Mouse (Mus musculus): Measurements from ENCODE around the gene Rab27a. TPM values are rescaled to one million over a fixed set of nuclear protein-coding genes. Genes with fewer than 3 reads are reported as not detected.
A peak's percentile ranks its signal among the peaks of the same experiment; 100 is the strongest.

Gene Rab27a
- polyA plus RNA-seq, 1 experiment from 2014 or later, result 2.9 TPM

DNA sequence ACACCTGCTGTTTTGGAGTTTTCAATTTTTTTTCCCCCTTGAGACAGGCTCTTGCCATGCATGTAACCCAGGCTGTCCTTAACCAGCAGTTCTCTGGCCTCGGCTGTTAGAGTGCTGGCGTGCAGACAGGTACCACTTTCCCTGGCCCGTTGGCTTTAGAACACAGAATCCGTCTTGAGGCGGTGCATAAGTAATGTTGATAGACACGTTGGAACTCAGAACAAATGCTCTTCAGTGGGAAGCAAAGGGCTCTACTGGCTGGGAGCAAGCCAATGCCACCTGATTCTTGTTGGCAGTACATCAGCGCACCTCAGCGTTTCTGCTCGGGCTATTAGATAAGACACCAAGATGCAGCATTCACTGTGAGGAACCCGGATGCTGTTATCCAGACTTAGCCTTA lies 24.8 kb upstream of the Rab27a start:
- no peak overlapping the region for H3K4me2 ChIP-seq (replicated peaks)
- H3K36me3 ChIP-seq, result peaks cover 64% of the 10 kb centered on the region
- ATAC-seq (ENCODE audit: low FRiP score), result no peak
- H3K27ac ChIP-seq, result no peak overlapping the region
- no peak overlapping the region for H3K9ac ChIP-seq
- no peaks in the 10 kb centered on the region for H3K9me3 ChIP-seq (replicated peaks)
- WGBS, result 93% methylated on average over 10 of the region's 10 CpGs
- H3K27me3 ChIP-seq, result no peaks in the 10 kb centered on the region
- no peaks in the 10 kb centered on the region for H3K4me1 ChIP-seq
- no peak overlapping the region for H3K4me3 ChIP-seq

- H3K36me3 ChIP-seq, result peaks cover 58% of the 10 kb centered on the region
- H3K4me1 ChIP-seq, result no peaks in the 10 kb centered on the region
- no peaks in the 10 kb centered on the region for H3K27me3 ChIP-seq
- no peak overlapping the region for H3K9ac ChIP-seq
- WGBS, result 92% methylated on average over 5 of the region's 5 CpGs
- H3K4me2 ChIP-seq (replicated peaks), result no peak overlapping the region
- no peak for ATAC-seq (ENCODE audit: low FRiP score)
- no peaks in the 10 kb centered on the region for H3K9me3 ChIP-seq (replicated peaks)
- H3K27ac ChIP-seq, result no peak overlapping the region
- no peak overlapping the region for H3K4me3 ChIP-seq
Observed at GRCm38 (mm10) chr9:73020566-73021097, 24.0 kb upstream of the Rab27a start.

- Histone ChIP-seq H3K27me3 (no peaks in the 10 kb centered on the region), H3K4me3 (no peak overlapping the region), H3K4me1 (0 out of 2 replicates have a peak, but pooled peaks cover 5% of the 10 kb centered on the region), H3K27ac (no peak overlapping the region), H3K36me3 (peaks cover 26% of the 10 kb centered on the region), H3K9me3 (replicated peaks) (no peaks in the 10 kb centered on the region), H3K9ac (no peak overlapping the region), H3K4me2 (replicated peaks) (peak overlapping the region; percentile 21)
- peak; percentile 77 for ATAC-seq (ENCODE audit: low FRiP score)
- WGBS, result 24% methylated on average over 16 of the region's 17 CpGs
Observed at GRCm38 (mm10) chr9:73025818-73026636, 18.6 kb upstream of the Rab27a start.

DNA sequence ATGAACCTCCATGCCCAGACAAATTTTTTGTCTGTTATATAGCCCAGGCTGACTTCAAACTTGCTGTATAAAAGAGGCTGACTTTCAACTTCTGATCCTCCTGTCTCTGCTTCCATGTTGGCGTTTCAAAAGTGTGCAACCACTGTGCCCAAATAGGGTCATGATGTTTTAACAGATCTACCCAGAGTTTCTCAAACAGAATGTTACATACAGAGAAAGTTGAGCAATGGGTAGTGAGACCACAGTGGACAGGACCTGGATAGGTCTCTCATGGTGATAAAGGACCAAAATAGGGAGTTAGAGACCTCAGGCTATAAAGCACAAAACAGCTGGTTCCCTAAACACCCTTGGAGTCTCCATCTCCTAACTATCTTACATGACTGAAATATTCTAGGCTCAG lies 14.2 kb upstream of the Rab27a start:
- H3K36me3 ChIP-seq, result peaks cover 33% of the 10 kb centered on the region
- no peak overlapping the region for H3K4me3 ChIP-seq
- no peak overlapping the region for H3K9ac ChIP-seq
- 86% methylated on average over 1 of the region's 1 CpGs for WGBS
- H3K4me2 ChIP-seq (replicated peaks), result no peak overlapping the region
- no peaks in the 10 kb centered on the region for H3K27me3 ChIP-seq
- no peak overlapping the region for H3K27ac ChIP-seq
- no peak for ATAC-seq (ENCODE audit: low FRiP score)
- H3K4me1 ChIP-seq, result 0 out of 2 replicates have a peak, but pooled peaks cover 5% of the 10 kb centered on the region
- no peaks in the 10 kb centered on the region for H3K9me3 ChIP-seq (replicated peaks)

DNA sequence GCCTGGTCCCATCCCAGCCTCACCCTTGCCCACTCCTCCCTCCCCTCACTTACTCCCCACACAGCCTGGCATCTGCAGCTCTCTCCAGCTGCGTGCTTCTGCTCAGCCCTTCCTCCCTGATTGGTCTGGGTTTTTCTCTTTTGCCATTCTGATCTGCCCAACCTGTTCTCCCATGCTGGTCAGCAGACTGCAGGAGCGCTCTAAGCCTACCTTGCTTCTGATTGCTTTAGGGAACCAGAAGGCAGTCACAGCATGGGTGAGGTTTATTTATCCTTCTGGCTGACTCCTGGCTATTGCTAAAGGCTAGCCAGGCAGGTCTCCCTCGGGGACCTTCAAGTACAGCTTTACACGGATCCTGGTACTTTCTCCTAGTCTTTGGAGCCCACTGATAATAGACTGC lies 13.2 kb upstream of the Rab27a start:
- Histone ChIP-seq H3K4me2 (replicated peaks) (no peak overlapping the region), H3K4me3 (no peak overlapping the region), H3K27me3 (no peaks in the 10 kb centered on the region), H3K27ac (no peak overlapping the region), H3K4me1 (0 out of 2 replicates have a peak, but pooled peaks cover 1% of the 10 kb centered on the region), H3K36me3 (peaks cover 33% of the 10 kb centered on the region), H3K9ac (no peak overlapping the region), H3K9me3 (replicated peaks) (no peaks in the 10 kb centered on the region)
- WGBS, result 77% methylated on average over 4 of the region's 4 CpGs
- ATAC-seq (ENCODE audit: low FRiP score), result no peak

DNA sequence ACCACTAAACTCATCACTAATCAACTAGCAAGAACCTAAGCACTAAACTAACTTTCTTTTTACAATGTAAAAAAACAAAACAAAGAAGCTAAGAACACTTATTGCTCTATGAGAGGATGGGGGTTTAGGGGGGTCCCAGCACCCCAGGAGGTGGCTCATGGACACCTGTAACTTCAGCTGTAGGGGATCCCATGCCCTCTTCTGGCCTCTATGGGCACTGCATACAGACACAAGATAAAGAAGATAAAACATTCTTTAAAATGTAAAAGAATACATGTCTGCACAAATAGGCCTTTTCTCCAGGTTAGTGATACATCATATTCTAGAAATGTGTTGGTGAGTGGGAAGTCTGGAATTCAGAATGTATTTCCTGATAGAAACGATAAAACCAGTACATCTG lies 11.2 kb upstream of the Rab27a start:
- Histone ChIP-seq H3K27me3 (no peaks in the 10 kb centered on the region), H3K9ac (no peak overlapping the region), H3K4me1 (0 out of 2 replicates have a peak, but pooled peaks cover under 1% of the 10 kb centered on the region), H3K9me3 (replicated peaks) (no peaks in the 10 kb centered on the region), H3K27ac (no peak overlapping the region), H3K4me3 (no peak overlapping the region), H3K36me3 (peaks cover 33% of the 10 kb centered on the region), H3K4me2 (replicated peaks) (no peak overlapping the region)
- WGBS, result 95% methylated on average over 1 of the region's 1 CpGs
- ATAC-seq (ENCODE audit: low FRiP score), result no peak

- peak overlapping the region; percentile 79 for H3K27ac ChIP-seq
- H3K4me1 ChIP-seq, result peaks cover 19% of the 10 kb centered on the region
- H3K36me3 ChIP-seq, result no peaks in the 10 kb centered on the region; the same call in none of the 2 replicates
- no peaks in the 10 kb centered on the region for H3K9me3 ChIP-seq (replicated peaks)
- peak overlapping the region; percentile 91 for H3K4me2 ChIP-seq (replicated peaks)
- H3K4me3 ChIP-seq, result peak overlapping the region; percentile 78
- WGBS, result 1% methylated on average over 49 of the region's 49 CpGs
- H3K9ac ChIP-seq, result peak overlapping the region; percentile 82
- ATAC-seq (ENCODE audit: low FRiP score), result peak; percentile 88
- H3K27me3 ChIP-seq, result no peaks in the 10 kb centered on the region; the same call in 1 of the 2 replicates
Observed at GRCm38 (mm10) chr9:73039222-73039945, 5.3 kb upstream of the Rab27a start.

DNA sequence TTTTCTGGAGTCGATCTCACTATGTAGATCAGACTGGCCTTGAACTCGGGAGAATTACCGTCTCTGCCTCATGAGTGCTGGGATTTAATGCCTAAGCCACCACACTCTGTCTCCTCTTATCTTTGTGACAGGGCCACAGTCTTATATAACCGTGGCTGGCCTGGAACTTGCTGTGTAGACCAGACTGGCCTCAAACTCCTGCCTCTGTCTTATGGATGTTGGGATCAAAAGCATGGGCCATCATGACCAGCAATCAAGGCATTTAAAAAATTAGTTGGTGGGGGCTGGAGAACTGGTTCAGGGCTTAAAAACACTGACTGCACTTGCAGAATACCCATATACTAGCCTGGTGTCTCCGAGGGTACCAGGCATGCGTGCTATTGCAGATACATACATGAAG lies 4.6 kb upstream of the Rab27a start, which contains the start of gene Pigb:
TSS of gene Pigb (minus strand) at position 299 of the 400 bp plus-strand sequence.
- Histone ChIP-seq H3K4me1 (peaks cover 26% of the 10 kb centered on the region), H3K27me3 (no peaks in the 10 kb centered on the region; the same call in 1 of the 2 replicates), H3K4me3 (peak within 1 kb of the TSS; percentile 78), H3K27ac (peak within 1 kb of the TSS; percentile 79), H3K9me3 (replicated peaks) (no peaks in the 10 kb centered on the region), H3K4me2 (replicated peaks) (peak within 1 kb of the TSS; percentile 91), H3K36me3 (no peaks in the 10 kb centered on the region; the same call in 1 of the 2 replicates), H3K9ac (peak within 1 kb of the TSS; percentile 82)
- no peak for ATAC-seq (ENCODE audit: low FRiP score)
- WGBS, result 33% methylated on average over 6 of the region's 6 CpGs

DNA sequence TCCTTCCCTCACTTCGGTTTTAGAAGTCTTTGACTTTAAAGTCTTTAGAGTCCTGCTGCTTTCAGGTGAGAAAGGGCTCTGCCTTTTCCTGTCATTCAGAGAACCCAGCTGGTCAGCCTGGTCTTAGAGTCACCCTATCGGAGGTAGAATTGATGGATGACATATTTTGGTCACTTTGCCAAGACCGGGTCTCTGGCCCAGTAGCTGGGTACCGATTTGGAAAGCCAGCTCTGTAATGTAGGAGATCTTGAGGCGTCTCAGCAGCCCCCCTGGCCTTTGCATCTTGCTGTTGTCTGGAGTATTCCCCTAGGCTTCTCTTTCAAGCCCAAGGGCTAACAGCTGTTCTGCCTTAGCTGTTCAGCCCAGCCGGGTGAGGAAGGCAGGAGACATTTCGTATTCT lies 550 bp downstream of the Rab27a start:
- no peak for ATAC-seq (ENCODE audit: low FRiP score)
- H3K9ac ChIP-seq, result peak overlapping the region; percentile 67
- peak overlapping the region; percentile 94 for H3K4me2 ChIP-seq (replicated peaks)
- no peaks in the 10 kb centered on the region for H3K9me3 ChIP-seq (replicated peaks)
- H3K4me3 ChIP-seq, result peak overlapping the region; percentile 47
- H3K36me3 ChIP-seq, result no peaks in the 10 kb centered on the region
- WGBS, result 13% methylated on average over 7 of the region's 7 CpGs
- no peak overlapping the region for H3K27ac ChIP-seq
- H3K4me1 ChIP-seq, result peaks cover 20% of the 10 kb centered on the region
- H3K27me3 ChIP-seq, result peaks cover 2% of the 10 kb centered on the region

- Histone ChIP-seq H3K36me3 (no peaks in the 10 kb centered on the region), H3K4me3 (0 out of 2 replicates have a peak overlapping the region, but pooled peaks have one; percentile 47), H3K4me1 (peaks cover 15% of the 10 kb centered on the region), H3K9me3 (replicated peaks) (no peaks in the 10 kb centered on the region), H3K27me3 (peaks cover 2% of the 10 kb centered on the region), H3K27ac (no peak overlapping the region), H3K4me2 (replicated peaks) (peak overlapping the region; percentile 94; the same call in 1 of the 2 replicates), H3K9ac (no peak overlapping the region; the same call in 1 of the 2 replicates)
- no peak for ATAC-seq (ENCODE audit: low FRiP score)
- WGBS, result 72% methylated on average over 10 of the region's 10 CpGs
Observed at GRCm38 (mm10) chr9:73045711-73046110, 1.1 kb downstream of the Rab27a start.

DNA sequence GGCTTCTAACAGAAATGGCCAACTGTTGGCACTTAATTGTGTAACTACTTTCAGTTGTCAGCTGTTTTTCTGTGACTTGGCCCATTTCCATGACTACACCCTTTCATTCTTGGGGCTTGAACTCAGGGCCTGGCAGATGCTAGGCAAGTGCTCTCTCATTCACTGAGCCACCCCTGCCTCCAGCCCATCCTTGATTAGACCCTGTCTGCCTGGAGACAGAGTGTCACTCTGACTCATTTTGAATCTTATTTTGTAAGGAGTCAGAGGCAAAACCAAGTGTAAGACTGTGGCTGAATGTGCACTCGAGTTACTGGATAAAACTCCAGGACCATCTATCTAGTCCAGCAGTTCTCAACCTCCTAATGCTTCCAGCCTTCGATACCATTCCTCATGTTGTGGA lies 3.3 kb downstream of the Rab27a start:
- no peak for ATAC-seq (ENCODE audit: low FRiP score)
- H3K4me2 ChIP-seq (replicated peaks), result no peak overlapping the region
- no peak overlapping the region for H3K4me3 ChIP-seq
- no peak overlapping the region for H3K27ac ChIP-seq
- 80% methylated on average over 2 of the region's 2 CpGs for WGBS
- H3K27me3 ChIP-seq, result peaks cover 2% of the 10 kb centered on the region
- no peak overlapping the region for H3K9ac ChIP-seq
- peaks cover 14% of the 10 kb centered on the region for H3K4me1 ChIP-seq
- H3K36me3 ChIP-seq, result no peaks in the 10 kb centered on the region
- no peaks in the 10 kb centered on the region for H3K9me3 ChIP-seq (replicated peaks)

- Histone ChIP-seq H3K9me3 (replicated peaks) (no peaks in the 10 kb centered on the region), H3K36me3 (no peaks in the 10 kb centered on the region), H3K9ac (no peak overlapping the region), H3K27me3 (peaks cover 2% of the 10 kb centered on the region), H3K4me2 (replicated peaks) (no peak overlapping the region), H3K27ac (no peak overlapping the region), H3K4me1 (peaks cover 14% of the 10 kb centered on the region), H3K4me3 (no peak overlapping the region)
- WGBS, result 19% methylated on average over 4 of the region's 4 CpGs
- no peak for ATAC-seq (ENCODE audit: low FRiP score)
Observed at GRCm38 (mm10) chr9:73048927-73049326, 4.3 kb downstream of the Rab27a start.
